Mouse (Mus musculus): ENCODE data around the gene Fcnb. TPM values are rescaled to one million over a fixed set of nuclear protein-coding genes. Genes with fewer than 3 reads are reported as not detected.

The Fcnb gene
- total RNA-seq, 2 experiments from 2014 or later, result not detected

GRCm38 (mm10) chr2:28036788-28037187 lies 47.9 kb downstream of the Fcnb start:
- DNase-seq, result no peak
- intact Hi-C loops (cut with DNase I), result no loop called here

- intact Hi-C loops (cut with DNase I), result no loop called here
Measured at GRCm38 (mm10) chr2:28034011-28034710, 50.5 kb downstream of the Fcnb start.

GRCm38 (mm10) chr2:28032469-28032868 lies 52.2 kb downstream of the Fcnb start:
- intact Hi-C loops (cut with DNase I), result no loop called here
- DNase-seq, result no peak

More at GRCm38 (mm10) chr2:28034011-28034710, 50.5 kb downstream of the Fcnb start:
- no peak for DNase-seq

- no peak for DNase-seq
- intact Hi-C loops (cut with DNase I), result no loop called here
Measured at GRCm38 (mm10) chr2:28031860-28032259, 52.8 kb downstream of the Fcnb start.

Other genes with a start within 250 kb of the Fcnb start
- 100 to 1,000 TPM; 157 to 164 TPM for gene Col5a1, start 198.5 kb downstream of the Fcnb start, total RNA-seq (2021)
- 1 to 10 TPM; 7.7 to 9.4 TPM for gene Olfm1, start 108.1 kb upstream of the Fcnb start, total RNA-seq (2021)